Mouse (Mus musculus): ENCODE data around the gene Ttc7b. TPM values are rescaled to one million over a fixed set of nuclear protein-coding genes. Genes with fewer than 3 reads are reported as not detected.

The Ttc7b gene
- polyA plus RNA-seq, 1 experiment from 2014 or later: 10.8 TPM

- Histone ChIP-seq H3K27me3 (no peaks in the 10 kb centered on the region), H3K4me1 (replicated peaks) (no peaks in the 10 kb centered on the region), H3K4me3 (no peak overlapping the region), H3K4me2 (no peak overlapping the region), H3K9ac (no peak overlapping the region), H3K36me3 (peaks cover 13% of the 10 kb centered on the region; the same call in 1 of the 2 replicates), H3K27ac (replicated peaks) (no peak overlapping the region), H3K9me3 (no peaks in the 10 kb centered on the region)
- no peak for ATAC-seq (ENCODE audit: low FRiP score, low read depth)
- 82% methylated on average over 9 of the region's 9 CpGs for WGBS
Observed at GRCm38 (mm10) chr12:100470295-100470694, 50.3 kb downstream of the Ttc7b start.

- 73% methylated on average over 7 of the region's 7 CpGs for WGBS
- H3K27me3 ChIP-seq: no peaks in the 10 kb centered on the region
Observed at GRCm38 (mm10) chr12:100469503-100470293, 50.9 kb downstream of the Ttc7b start.

GRCm38 (mm10) chr12:100465101-100465715, 55.4 kb downstream of the Ttc7b start:
- Histone ChIP-seq H3K9me3 (no peaks in the 10 kb centered on the region), H3K9ac (no peak overlapping the region), H3K4me1 (replicated peaks) (no peaks in the 10 kb centered on the region), H3K27ac (replicated peaks) (no peak overlapping the region), H3K4me2 (no peak overlapping the region), H3K4me3 (no peak overlapping the region), H3K36me3 (peaks cover 7% of the 10 kb centered on the region; the same call in 1 of the 2 replicates), H3K27me3 (no peaks in the 10 kb centered on the region)
- 95% methylated on average over 2 of the region's 4 CpGs for WGBS
- ATAC-seq (ENCODE audit: low FRiP score, low read depth): no peak

More at GRCm38 (mm10) chr12:100469503-100470293, 50.9 kb downstream of the Ttc7b start:
- no peak overlapping the region for H3K4me2 ChIP-seq
- ATAC-seq (ENCODE audit: low FRiP score, low read depth): no peak
- no peak overlapping the region for H3K27ac ChIP-seq (replicated peaks)
- H3K9me3 ChIP-seq: no peaks in the 10 kb centered on the region
- peaks cover 13% of the 10 kb centered on the region; the same call in 1 of the 2 replicates for H3K36me3 ChIP-seq
- no peak overlapping the region for H3K9ac ChIP-seq
- H3K4me1 ChIP-seq (replicated peaks): no peaks in the 10 kb centered on the region
- H3K4me3 ChIP-seq: no peak overlapping the region

- H3K9me3 ChIP-seq: no peaks in the 10 kb centered on the region
- H3K27me3 ChIP-seq: no peaks in the 10 kb centered on the region
- no peak overlapping the region for H3K4me3 ChIP-seq
- WGBS: 89% methylated on average over 7 of the region's 7 CpGs
- no peak overlapping the region for H3K27ac ChIP-seq (replicated peaks)
- ATAC-seq (ENCODE audit: low FRiP score, low read depth): no peak
- no peak overlapping the region for H3K4me2 ChIP-seq
- H3K9ac ChIP-seq: no peak overlapping the region
- no peaks in the 10 kb centered on the region for H3K36me3 ChIP-seq
- H3K4me1 ChIP-seq (replicated peaks): no peaks in the 10 kb centered on the region
Observed at GRCm38 (mm10) chr12:100457701-100458100, 62.9 kb downstream of the Ttc7b start.

- H3K4me2 ChIP-seq: no peak overlapping the region
- no peak overlapping the region for H3K9ac ChIP-seq
- H3K4me3 ChIP-seq: no peak overlapping the region
- H3K9me3 ChIP-seq: no peaks in the 10 kb centered on the region
- ATAC-seq (ENCODE audit: low FRiP score, low read depth): no peak
- 76% methylated on average over 10 of the region's 10 CpGs for WGBS
- H3K27ac ChIP-seq (replicated peaks): no peak overlapping the region
- H3K36me3 ChIP-seq: no peaks in the 10 kb centered on the region
- no peaks in the 10 kb centered on the region for H3K27me3 ChIP-seq
- H3K4me1 ChIP-seq (replicated peaks): no peaks in the 10 kb centered on the region
Observed at GRCm38 (mm10) chr12:100456257-100456975, 64.2 kb downstream of the Ttc7b start.

DNA sequence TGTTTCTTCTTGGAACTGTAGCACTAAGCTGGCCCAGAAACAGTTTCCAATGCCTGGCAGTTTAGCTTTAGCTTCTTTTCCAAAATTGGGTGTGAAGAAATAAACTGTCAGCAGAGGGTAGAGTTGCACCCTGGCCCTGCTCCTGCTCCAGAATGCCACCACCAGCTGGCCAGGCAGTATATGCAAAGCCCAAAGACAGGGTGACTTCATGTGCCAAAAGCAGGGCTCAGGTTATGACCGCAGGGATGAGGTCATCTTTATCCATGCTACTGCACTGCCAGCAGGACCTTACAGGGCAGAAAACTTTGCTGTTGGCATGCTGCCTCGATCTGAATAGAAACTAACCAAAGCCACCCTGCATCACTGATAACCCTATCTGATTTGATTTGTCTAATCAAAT, 65.2 kb downstream of the Ttc7b start:
- ATAC-seq (ENCODE audit: low FRiP score, low read depth): no peak
- 77% methylated on average over 2 of the region's 2 CpGs for WGBS
- H3K27ac ChIP-seq (replicated peaks): no peak overlapping the region
- H3K4me1 ChIP-seq (replicated peaks): no peaks in the 10 kb centered on the region
- no peak overlapping the region for H3K9ac ChIP-seq
- no peaks in the 10 kb centered on the region for H3K27me3 ChIP-seq
- H3K4me2 ChIP-seq: no peak overlapping the region
- no peaks in the 10 kb centered on the region for H3K9me3 ChIP-seq
- H3K4me3 ChIP-seq: no peak overlapping the region
- H3K36me3 ChIP-seq: no peaks in the 10 kb centered on the region

GRCm38 (mm10) chr12:100447701-100448277, 72.8 kb downstream of the Ttc7b start:
- no peaks in the 10 kb centered on the region for H3K9me3 ChIP-seq
- H3K36me3 ChIP-seq: 0 out of 2 replicates have a peak, but pooled peaks cover under 1% of the 10 kb centered on the region
- no peak overlapping the region for H3K4me2 ChIP-seq
- ATAC-seq (ENCODE audit: low FRiP score, low read depth): no peak
- H3K27ac ChIP-seq (replicated peaks): no peak overlapping the region
- 0 out of 2 replicates have a peak, but pooled peaks cover 5% of the 10 kb centered on the region for H3K4me1 ChIP-seq (replicated peaks)
- no peak overlapping the region for H3K9ac ChIP-seq
- 70% methylated on average over 12 of the region's 12 CpGs for WGBS
- H3K4me3 ChIP-seq: no peak overlapping the region
- H3K27me3 ChIP-seq: no peaks in the 10 kb centered on the region

GRCm38 (mm10) chr12:100447161-100447560, 73.5 kb downstream of the Ttc7b start:
- Histone ChIP-seq H3K4me1 (replicated peaks) (0 out of 2 replicates have a peak, but pooled peaks cover 5% of the 10 kb centered on the region), H3K9ac (no peak overlapping the region), H3K9me3 (no peaks in the 10 kb centered on the region), H3K27me3 (no peaks in the 10 kb centered on the region), H3K36me3 (0 out of 2 replicates have a peak, but pooled peaks cover 3% of the 10 kb centered on the region), H3K4me2 (no peak overlapping the region), H3K4me3 (no peak overlapping the region), H3K27ac (replicated peaks) (no peak overlapping the region)
- no peak for ATAC-seq (ENCODE audit: low FRiP score, low read depth)
- 76% methylated on average over 6 of the region's 6 CpGs for WGBS

DNA sequence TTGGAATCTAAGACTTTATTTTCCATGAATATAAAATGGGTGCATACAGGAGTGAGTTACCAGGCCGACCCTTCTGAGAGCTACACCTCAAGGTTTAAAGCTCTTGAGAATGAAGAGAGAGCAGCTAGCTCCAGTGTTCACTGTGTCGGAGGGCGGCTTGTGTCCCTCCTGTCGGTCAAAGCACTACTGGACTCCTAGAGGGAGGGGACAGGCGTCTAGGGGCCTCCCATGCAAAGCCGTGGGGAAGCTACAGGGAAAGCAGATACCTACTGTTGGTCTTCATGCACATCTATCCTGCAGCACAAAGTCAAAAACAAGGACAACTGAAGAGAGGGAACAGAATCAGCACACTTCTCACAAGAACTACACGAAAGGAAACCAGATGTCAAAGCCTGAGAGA, 74.9 kb downstream of the Ttc7b start:
- ATAC-seq (ENCODE audit: low FRiP score, low read depth): no peak
- 0 out of 2 replicates have a peak, but pooled peaks cover 5% of the 10 kb centered on the region for H3K4me1 ChIP-seq (replicated peaks)
- no peaks in the 10 kb centered on the region for H3K9me3 ChIP-seq
- H3K36me3 ChIP-seq: 0 out of 2 replicates have a peak, but pooled peaks cover 3% of the 10 kb centered on the region
- no peak overlapping the region for H3K27ac ChIP-seq (replicated peaks)
- H3K9ac ChIP-seq: no peak overlapping the region
- no peaks in the 10 kb centered on the region for H3K27me3 ChIP-seq
- no peak overlapping the region for H3K4me2 ChIP-seq
- 94% methylated on average over 7 of the region's 7 CpGs for WGBS
- no peak overlapping the region for H3K4me3 ChIP-seq

DNA sequence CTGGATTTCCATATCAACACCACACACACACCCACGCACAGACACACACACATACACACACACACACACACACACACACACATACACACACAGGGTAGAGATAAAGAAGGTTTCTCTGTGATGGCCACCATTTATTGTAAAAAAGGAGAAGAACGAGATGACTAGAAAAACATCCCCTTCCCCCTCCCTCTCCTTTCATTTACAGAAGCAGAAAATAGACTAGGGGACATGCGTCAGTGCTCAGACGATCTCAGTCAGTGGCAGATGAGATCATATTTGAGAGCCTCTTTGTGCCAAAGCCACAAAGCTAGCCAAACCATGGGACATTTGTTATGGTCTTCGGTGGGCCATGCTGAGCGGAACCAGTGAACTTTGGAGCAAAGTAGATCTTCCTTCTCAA, 75.4 kb downstream of the Ttc7b start:
- H3K4me3 ChIP-seq: no peak overlapping the region
- H3K4me2 ChIP-seq: no peak overlapping the region
- no peaks in the 10 kb centered on the region for H3K9me3 ChIP-seq
- 79% methylated on average over 6 of the region's 6 CpGs for WGBS
- no peaks in the 10 kb centered on the region for H3K27me3 ChIP-seq
- ATAC-seq (ENCODE audit: low FRiP score, low read depth): no peak
- 0 out of 2 replicates have a peak, but pooled peaks cover 3% of the 10 kb centered on the region for H3K36me3 ChIP-seq
- 0 out of 2 replicates have a peak, but pooled peaks cover 5% of the 10 kb centered on the region for H3K4me1 ChIP-seq (replicated peaks)
- no peak overlapping the region for H3K27ac ChIP-seq (replicated peaks)
- H3K9ac ChIP-seq: no peak overlapping the region

- 91% methylated on average over 3 of the region's 3 CpGs for WGBS
- Histone ChIP-seq H3K9ac (no peak overlapping the region), H3K4me1 (replicated peaks) (0 out of 2 replicates have a peak, but pooled peaks cover 5% of the 10 kb centered on the region), H3K27me3 (no peaks in the 10 kb centered on the region), H3K27ac (replicated peaks) (no peak overlapping the region), H3K9me3 (no peaks in the 10 kb centered on the region), H3K36me3 (0 out of 2 replicates have a peak, but pooled peaks cover 3% of the 10 kb centered on the region), H3K4me2 (no peak overlapping the region), H3K4me3 (no peak overlapping the region)
- no peak for ATAC-seq (ENCODE audit: low FRiP score, low read depth)
Observed at GRCm38 (mm10) chr12:100444671-100445165, 75.9 kb downstream of the Ttc7b start.
